Mouse (Mus musculus) brain, adult 10 weeks (tissue): ENCODE results near the gene Slc9a7. TPM values are rescaled to one million over a fixed set of nuclear protein-coding genes. Genes with fewer than 3 reads are reported as not detected.

Source experiments
- polyA plus RNA-seq: library from polyadenylated mRNA; stranded (reverse); fragments of 350-450 nt; fragmentation: Illumina TruSeq; extraction: RNeasy Lipid Tissue Mini Kit (QIAGEN cat#74804); gene quantifications from one replicate; pipeline ENCODE4 v1.2.3, GENCODE M21; 2015; ENCODE audit warnings: low read depth, low replicate concordance

Gene Slc9a7
- 30.0 TPM for polyA plus RNA-seq

GRCm38 (mm10) chrX:20291282-20292039, at the start of gene Slc9a7:
Gene Slc9a7, minus strand, starts transcription at chrX:20291807.

GRCm38 (mm10) chrX:20059381-20059971, 232.1 kb downstream of the Slc9a7 start, which contains the start of gene Chst7:
Gene Chst7, plus strand, starts transcription at chrX:20059560.

Other genes starting within 250 kb of the Slc9a7 start
- 1.3 TPM for gene Chst7, start 232.2 kb downstream of the Slc9a7 start, polyA plus RNA-seq
- gene Rp2, start 72.7 kb upstream of the Slc9a7 start, polyA plus RNA-seq = 13.3 TPM
- 5.8 TPM for gene Jade3, start 133.9 kb upstream of the Slc9a7 start, polyA plus RNA-seq